Mouse (Mus musculus) cerebellum, adult 2 months (tissue): ENCODE data around the gene Nmnat2.

Experiments
- CTCF ChIP-seq: fragments of 200-500 bp; IDR thresholded peaks from 2 replicates; pipeline ENCODE4 v1.5.1; 2011; ENCODE audit warnings: low read depth, mild to moderate bottlenecking, control low read depth, low read length, moderate library complexity, borderline replicate concordance; ENCODE audit not compliant: insufficient read depth
- POLR2A ChIP-seq: fragments of 200-500 bp; IDR thresholded peaks from 2 replicates; pipeline ENCODE4 v1.6.1; 2011; ENCODE audit warnings: low read length, control low read depth, borderline replicate concordance; ENCODE audit not compliant: insufficient read depth

DNA sequence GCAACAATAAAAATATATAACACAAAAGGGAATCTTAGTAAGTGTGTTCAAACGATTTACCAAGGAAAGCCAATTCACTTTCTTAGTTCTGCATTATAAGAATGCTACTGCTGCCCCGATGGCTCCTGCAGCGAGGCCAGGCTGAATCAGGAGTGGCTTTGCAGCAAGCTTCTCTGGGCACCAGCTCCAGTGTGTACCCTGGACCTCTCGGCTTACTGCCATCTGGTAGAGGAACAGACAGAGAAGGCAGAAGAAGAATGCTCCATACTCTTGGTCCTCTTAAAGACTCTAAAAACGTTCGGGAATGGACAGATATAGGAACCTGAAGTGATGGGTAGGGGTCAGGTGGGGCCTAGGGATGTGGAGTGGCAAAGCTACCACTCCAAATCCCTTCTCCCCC is 53.0 kb downstream of the Nmnat2 start:
- no peak for TF ChIP-seq POLR2A
- no peak for TF ChIP-seq CTCF
